Mouse (Mus musculus) intestine, embryonic 16.5 days (tissue): ENCODE data around the gene Tnpo1. TPM values are rescaled to one million over a fixed set of nuclear protein-coding genes. Genes with fewer than 3 reads are reported as not detected.

Experiments
- ATAC-seq: fragments of 200-750 bp; cut with Nextera tagmentation; 2 replicates; pipeline ENCODE4 v1.8.0; 2017; ENCODE audit warnings: moderate TSS enrichment, moderate library complexity
- H3K27ac ChIP-seq: fragments of 300-500 bp; sonication (generic); 2 replicates; pipeline ENCODE4 v1.5.1; 2014; ENCODE audit warnings: mild to moderate bottlenecking, low read length
- H3K27me3 ChIP-seq: fragments of 300-500 bp; sonication (generic); replicated peaks from 2 replicates; pipeline ENCODE4 v1.6.1; 2014; ENCODE audit warnings: low read length, control low read depth, mixed read lengths; ENCODE audit not compliant: control insufficient read depth, insufficient read depth
- H3K36me3 ChIP-seq: fragments of 300-500 bp; sonication (generic); 2 replicates; pipeline ENCODE4 v1.6.1; 2014; ENCODE audit warnings: low read length, control low read depth; ENCODE audit not compliant: control insufficient read depth, insufficient read depth
- H3K4me1 ChIP-seq: fragments of 300-500 bp; sonication (generic); 2 replicates; pipeline ENCODE4 v1.6.1; 2014; ENCODE audit warnings: low read length, control low read depth, mixed read lengths; ENCODE audit not compliant: control insufficient read depth, insufficient read depth
- H3K4me2 ChIP-seq: fragments of 300-500 bp; sonication (generic); 2 replicates; pipeline ENCODE4 v1.6.1; 2014; ENCODE audit warnings: low read depth, low read length, control low read depth
- H3K4me3 ChIP-seq: fragments of 300-500 bp; sonication (generic); 2 replicates; pipeline ENCODE4 v1.5.1; 2014; ENCODE audit warnings: mild to moderate bottlenecking, low read length
- H3K9ac ChIP-seq: fragments of 300-500 bp; sonication (generic); 2 replicates; pipeline ENCODE4 v1.6.1; 2014; ENCODE audit warnings: low read depth, low read length
- H3K9me3 ChIP-seq: fragments of 300-500 bp; sonication (generic); 2 replicates; pipeline ENCODE4 v1.6.1; 2016; ENCODE audit warnings: low read length, control low read depth; ENCODE audit not compliant: control insufficient read depth
- WGBS: fragments of 180-500 bp; shearing (Covaris S2); extraction: QIAGEN DNeasy Blood & Tissue Kit; methylation state at CpG from one replicate; pipeline ENCODE4 v1.1.7; 2014; 5-methylcytosine and 5-hydroxymethylcytosine counted together
- polyA plus RNA-seq: library from polyadenylated mRNA; unstranded; fragments of >200 nt; fragmentation: Nextera tagmentation; extraction: Ambion mirVana; gene quantifications from 2 replicates; pipeline ENCODE4 v1.2.1, GENCODE M21; 2015

Gene Tnpo1
- polyA plus RNA-seq, 1 experiment from 2014 or later, result 50.7 TPM

- Histone ChIP-seq H3K9ac (no peak overlapping the region), H3K4me3 (no peak overlapping the region), H3K9me3 (no peaks in the 10 kb centered on the region), H3K4me1 (no peaks in the 10 kb centered on the region), H3K27me3 (no peaks in the 10 kb centered on the region), H3K36me3 (peaks cover 11% of the 10 kb centered on the region; the same call in 1 of the 2 replicates), H3K4me2 (no peak overlapping the region), H3K27ac (no peak overlapping the region)
- no peak for ATAC-seq
- WGBS, result 96% methylated on average over 3 of the region's 3 CpGs
These were observed 130.7 kb downstream of the Tnpo1 start for GRCm38 (mm10) chr13:98795511-98795910.

- 100% methylated on average over 1 of the region's 1 CpGs for WGBS
- Histone ChIP-seq H3K9me3 (no peaks in the 10 kb centered on the region), H3K4me2 (no peak overlapping the region), H3K4me1 (no peaks in the 10 kb centered on the region), H3K27ac (no peak overlapping the region), H3K36me3 (0 out of 2 replicates have a peak, but pooled peaks cover 3% of the 10 kb centered on the region), H3K27me3 (no peaks in the 10 kb centered on the region), H3K4me3 (no peak overlapping the region), H3K9ac (no peak overlapping the region)
- no peak for ATAC-seq
These were observed 133.3 kb downstream of the Tnpo1 start for GRCm38 (mm10) chr13:98792864-98793263.

- 0 out of 2 replicates have a peak, but pooled peaks cover 2% of the 10 kb centered on the region for H3K36me3 ChIP-seq
- no peak overlapping the region for H3K4me3 ChIP-seq
- H3K27ac ChIP-seq, result no peak overlapping the region
- H3K4me2 ChIP-seq, result no peak overlapping the region
- H3K9ac ChIP-seq, result no peak overlapping the region
- ATAC-seq, result no peak
- H3K9me3 ChIP-seq, result no peaks in the 10 kb centered on the region
- H3K4me1 ChIP-seq, result no peaks in the 10 kb centered on the region
- H3K27me3 ChIP-seq, result no peaks in the 10 kb centered on the region
- 96% methylated on average over 1 of the region's 1 CpGs for WGBS
These were observed 134.5 kb downstream of the Tnpo1 start for GRCm38 (mm10) chr13:98791693-98792092.

Other genes with a start within 250 kb of the Tnpo1 start
- gene Tmem171, start 231.6 kb downstream of the Tnpo1 start, polyA plus RNA-seq, result 36.4 and 43.2 TPM in 2 replicates
- 31.2 and 31.9 TPM in 2 replicates for gene Fcho2, start 110.9 kb downstream of the Tnpo1 start, polyA plus RNA-seq
- gene 1700024P04Rik, start 58.2 kb upstream of the Tnpo1 start, polyA plus RNA-seq, result not detected in 2 replicates